Mouse (Mus musculus): ENCODE results near the gene Ndufs2.

- TF ChIP-seq POLR2A (IDR thresholded peaks at IDR 0.05; ENCODE audit: borderline replicate concordance, low read depth, low read length) (no peak), CTCF (IDR thresholded peaks at IDR 0.05; ENCODE audit: low read depth, low read length) (no peak)
Observed at GRCm38 (mm10) chr1:171284491-171284890, 33.3 kb upstream of the Ndufs2 start.

Measured in bone marrow macrophage, adult 2 months (primary cell).